Mouse (Mus musculus): Measurements from ENCODE around the gene Lmntd2. TPM values are rescaled to one million over a fixed set of nuclear protein-coding genes. Genes with fewer than 3 reads are reported as not detected.
"Not testable (repeated sequence)": the region's sequence is repeated elsewhere in the genome, so short reads cannot be mapped to it uniquely, and the experiment has no call there.

The Lmntd2 gene
- total RNA-seq (2021) = not detected

GRCm38 (mm10) chr7:141213605-141214235 lies at the start of gene Lmntd2:
Lmntd2 (minus strand) TSS chr7:141214080.
- DNase-seq = no peak

DNA sequence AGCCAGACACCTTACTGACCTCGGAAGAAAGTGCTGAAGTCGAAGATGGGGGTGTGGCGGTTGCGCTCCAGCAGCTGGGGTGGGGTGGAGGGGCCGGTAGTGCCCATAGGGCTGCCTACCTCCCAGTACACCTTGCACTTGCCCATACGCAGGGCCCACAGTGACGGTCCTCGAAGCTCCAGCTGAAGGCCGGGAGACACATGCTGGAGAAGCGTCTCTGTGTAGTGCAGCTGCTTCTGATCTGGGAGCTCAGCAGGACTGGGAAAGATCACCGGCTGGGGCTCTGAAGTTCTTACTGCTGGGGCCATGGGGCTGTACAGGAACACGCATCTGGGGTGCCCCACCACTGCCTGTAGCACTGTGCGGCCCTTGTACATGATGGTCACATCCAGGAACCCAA lies 49.8 kb upstream of the Lmntd2 start:
- no peak for DNase-seq

- no peak for DNase-seq
These were observed 47.6 kb upstream of the Lmntd2 start for GRCm38 (mm10) chr7:141261480-141261879.

DNA sequence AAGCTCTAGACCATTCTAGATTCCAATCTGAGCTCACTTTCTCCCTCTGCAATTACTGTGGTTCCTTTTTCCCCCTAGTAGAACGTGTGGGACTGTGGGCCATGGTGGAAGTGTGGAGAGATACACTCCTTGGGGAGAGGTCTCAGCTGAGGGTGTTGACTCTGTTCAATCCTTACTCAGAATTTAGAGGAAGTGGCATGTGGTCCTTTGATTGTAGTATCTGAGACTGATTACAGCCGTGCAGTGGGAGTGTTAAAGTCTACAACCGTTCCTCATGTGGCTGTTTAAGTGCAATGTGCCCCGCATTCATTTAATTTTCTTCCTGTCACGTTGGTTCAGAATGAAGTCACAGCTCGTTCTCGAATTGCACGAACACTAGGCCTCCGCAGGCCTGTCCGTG lies 42.3 kb upstream of the Lmntd2 start:
- no peak for DNase-seq

DNA sequence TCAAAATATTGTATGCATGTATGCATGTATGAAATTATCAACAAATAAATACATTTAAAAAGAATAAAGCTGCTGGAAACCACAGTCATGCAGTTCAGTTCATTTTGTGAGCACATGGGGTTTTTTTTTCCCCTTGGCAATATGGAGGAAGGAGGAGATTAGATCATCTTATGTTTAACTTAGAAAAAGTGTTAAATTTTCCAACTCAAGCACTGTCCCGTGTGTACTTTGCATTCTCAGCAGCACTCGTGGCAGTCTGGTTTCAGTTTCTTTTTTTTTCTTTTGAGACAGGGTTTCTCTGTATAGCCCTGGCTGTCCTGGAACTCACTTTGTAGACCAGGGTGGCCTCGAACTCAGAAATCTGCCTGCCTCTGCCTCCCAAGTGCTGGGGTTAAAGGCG lies 36.6 kb upstream of the Lmntd2 start:
- not testable (repeated sequence) for DNase-seq

GRCm38 (mm10) chr7:141231551-141231950 lies 17.7 kb upstream of the Lmntd2 start:
- no peak for DNase-seq

DNA sequence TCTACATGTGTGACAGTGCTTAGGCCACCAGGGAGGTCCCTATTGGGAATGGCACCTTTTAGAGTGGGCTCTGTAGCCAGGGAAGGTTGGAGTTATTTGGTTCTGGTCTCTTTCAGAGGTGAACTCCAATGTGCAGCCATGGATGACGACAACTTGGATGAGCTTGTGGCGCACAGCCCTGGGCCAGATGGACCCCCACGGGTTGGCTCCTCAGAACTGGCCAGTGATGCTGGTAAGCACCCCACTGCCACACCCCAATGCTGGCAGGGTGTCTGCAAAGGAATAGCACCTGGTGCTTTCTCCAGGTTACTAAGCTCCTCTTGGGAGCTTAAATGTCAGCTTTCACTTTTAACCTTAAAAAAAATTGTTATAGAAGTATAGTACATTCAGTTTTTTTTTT lies 17.2 kb upstream of the Lmntd2 start:
- DNase-seq = no peak

DNA sequence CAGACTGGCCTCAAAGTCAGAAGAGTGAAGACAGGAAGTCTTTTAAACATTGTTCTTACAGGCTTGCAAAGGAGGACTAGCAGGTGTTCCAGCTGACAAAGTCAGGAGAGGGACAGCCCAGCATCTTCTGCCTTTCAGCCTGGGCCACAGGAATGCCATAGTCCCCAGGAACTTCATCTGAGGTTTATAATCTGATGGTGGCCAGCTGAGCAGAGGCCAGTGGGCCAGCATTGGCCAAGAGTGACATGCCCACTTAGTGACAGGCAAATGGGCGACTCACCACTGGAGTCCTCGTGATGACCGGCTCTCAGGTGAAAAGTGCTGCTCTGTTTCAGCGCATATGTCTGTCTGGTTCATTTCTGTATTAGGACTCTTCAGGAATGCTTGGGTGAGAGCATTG lies 16.7 kb upstream of the Lmntd2 start:
- no peak for DNase-seq

- no peak for DNase-seq
These were observed 15.8 kb upstream of the Lmntd2 start for GRCm38 (mm10) chr7:141229702-141230101.

- peak; percentile 90 to 93 for DNase-seq
These were observed 14.6 kb upstream of the Lmntd2 start, which contains the start of gene Phrf1 for GRCm38 (mm10) chr7:141228279-141229067. Phrf1 (plus strand) TSS chr7:141228784.

DNA sequence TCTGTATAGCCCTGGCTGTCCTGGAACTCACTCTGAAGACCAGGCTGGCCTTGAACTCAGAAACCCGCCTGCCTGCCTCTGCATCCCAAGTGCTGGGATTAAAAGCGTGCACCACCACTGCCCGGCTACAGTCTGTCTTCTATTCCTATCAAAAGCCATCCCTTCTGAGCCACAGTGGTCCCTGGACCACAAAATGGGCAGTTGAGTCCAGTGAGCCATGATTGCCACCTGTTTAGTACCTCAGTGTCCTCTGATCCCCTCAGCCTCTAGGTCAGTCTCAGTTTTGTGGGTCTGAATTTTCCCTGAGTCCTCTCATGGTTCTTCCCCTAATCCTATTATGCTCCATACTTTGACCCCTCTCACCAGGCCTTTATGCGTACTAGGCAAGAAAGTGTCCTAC lies 13.9 kb upstream of the Lmntd2 start:
- DNase-seq = no peak

GRCm38 (mm10) chr7:141226535-141226934 lies 12.7 kb upstream of the Lmntd2 start:
- no peak for DNase-seq

- DNase-seq = no peak
These were observed 8.9 kb upstream of the Lmntd2 start for GRCm38 (mm10) chr7:141222696-141223215.

- DNase-seq = no peak
These were observed 8.2 kb upstream of the Lmntd2 start for GRCm38 (mm10) chr7:141222126-141222467.

- peak; percentile 90 to 92 for DNase-seq
These were observed 7.6 kb upstream of the Lmntd2 start for GRCm38 (mm10) chr7:141221249-141222125.

GRCm38 (mm10) chr7:141220377-141220776 lies 6.5 kb upstream of the Lmntd2 start:
- DNase-seq = no peak

- DNase-seq = no peak
These were observed 5.7 kb upstream of the Lmntd2 start for GRCm38 (mm10) chr7:141219558-141220099.

DNA sequence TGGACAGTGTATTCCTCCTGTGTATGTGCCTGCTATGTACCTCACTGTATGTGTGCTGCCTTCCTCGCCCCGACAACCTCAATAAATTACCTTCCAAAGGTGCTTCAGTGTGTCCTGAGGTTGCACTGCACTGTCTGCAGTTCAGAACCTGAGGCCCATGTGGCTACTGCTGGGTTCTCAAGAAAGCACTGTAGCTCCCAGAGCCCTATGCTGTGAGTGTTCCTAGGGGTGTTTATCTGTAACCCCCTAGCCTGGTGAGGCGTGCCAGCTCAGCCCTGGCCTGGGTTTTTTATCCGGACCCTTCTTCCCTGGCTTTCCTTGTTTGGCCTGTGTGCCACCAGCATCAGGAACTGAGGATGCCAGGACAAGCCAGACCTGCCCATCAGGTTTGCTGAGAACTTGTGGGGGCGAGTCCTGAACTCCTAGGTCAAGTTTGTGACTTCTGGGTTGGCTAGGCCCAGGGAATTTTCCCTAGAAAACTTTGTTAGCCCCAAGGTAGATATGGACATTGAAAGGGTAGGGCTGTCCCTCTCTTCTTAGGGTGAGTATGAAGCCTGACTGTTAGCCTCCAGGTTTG lies 4.8 kb upstream of the Lmntd2 start:
- DNase-seq = no peak

DNA sequence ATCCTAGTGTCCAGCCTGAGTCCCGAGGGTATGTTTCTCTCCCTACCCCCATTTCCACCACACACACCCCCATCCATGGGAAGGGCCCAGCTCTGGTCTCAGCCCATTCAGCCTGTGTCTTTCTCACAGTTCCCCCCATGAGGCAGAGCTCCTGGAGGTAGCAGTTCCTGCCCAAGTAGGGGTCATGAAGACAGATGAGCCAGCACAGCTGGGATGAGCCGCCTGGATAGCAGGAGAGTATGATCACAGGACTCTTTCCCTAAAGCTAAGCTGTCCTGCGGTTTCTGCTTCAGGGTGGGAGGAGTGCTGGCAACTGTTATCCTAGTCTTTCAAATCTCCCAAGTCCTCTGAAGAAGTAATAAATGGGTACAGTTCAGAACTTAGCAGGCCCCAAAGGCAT lies 4.3 kb upstream of the Lmntd2 start:
- DNase-seq = no peak

- DNase-seq = no peak
These were observed 3.6 kb upstream of the Lmntd2 start for GRCm38 (mm10) chr7:141217343-141218013.

GRCm38 (mm10) chr7:141216894-141217293 lies 3.0 kb upstream of the Lmntd2 start:
- DNase-seq = no peak

All from layer of hippocampus, postnatal 36 days (tissue).